Mouse (Mus musculus) bone marrow macrophage, adult 2 months (primary cell): ENCODE results near the gene Zfp963. TPM values are rescaled to one million over a fixed set of nuclear protein-coding genes. Genes with fewer than 3 reads are reported as not detected.
"Not testable (repeated sequence)": the region's sequence is repeated elsewhere in the genome, so short reads cannot be mapped to it uniquely, and the experiment has no call there.

Source experiments
- H3K27ac ChIP-seq: 2 replicates; pipeline ENCODE4 v1.5.1; 2012; ENCODE audit warnings: low read depth, low read length; ENCODE audit not compliant: insufficient read depth
- H3K4me1 ChIP-seq: 2 replicates; pipeline ENCODE4 v1.6.1; 2012; ENCODE audit warnings: low read length; ENCODE audit not compliant: control insufficient read depth, insufficient read depth
- H3K4me3 ChIP-seq: 2 replicates; pipeline ENCODE4 v1.5.1; 2012; ENCODE audit warnings: mild to moderate bottlenecking, low read length, moderate library complexity; ENCODE audit not compliant: insufficient read depth
- CTCF ChIP-seq: IDR thresholded peaks from 2 replicates; pipeline ENCODE4 v1.5.1; 2012; ENCODE audit warnings: low read depth, mild to moderate bottlenecking, low read length, moderate library complexity
- POLR2A ChIP-seq: IDR thresholded peaks from 2 replicates; pipeline ENCODE4 v1.6.1; 2012; ENCODE audit warnings: mild to moderate bottlenecking, low read depth, low read length, borderline replicate concordance
- polyA plus RNA-seq: library from polyadenylated mRNA; stranded (reverse); fragments of >200 nt; gene quantifications from 2 replicates; pipeline ENCODE4 v1.2.4, GENCODE M21; 2012; ENCODE audit not compliant: missing spikeins, insufficient read depth, insufficient read length

The Zfp963 gene
- polyA plus RNA-seq, 1 experiment: 4.5 TPM

DNA sequence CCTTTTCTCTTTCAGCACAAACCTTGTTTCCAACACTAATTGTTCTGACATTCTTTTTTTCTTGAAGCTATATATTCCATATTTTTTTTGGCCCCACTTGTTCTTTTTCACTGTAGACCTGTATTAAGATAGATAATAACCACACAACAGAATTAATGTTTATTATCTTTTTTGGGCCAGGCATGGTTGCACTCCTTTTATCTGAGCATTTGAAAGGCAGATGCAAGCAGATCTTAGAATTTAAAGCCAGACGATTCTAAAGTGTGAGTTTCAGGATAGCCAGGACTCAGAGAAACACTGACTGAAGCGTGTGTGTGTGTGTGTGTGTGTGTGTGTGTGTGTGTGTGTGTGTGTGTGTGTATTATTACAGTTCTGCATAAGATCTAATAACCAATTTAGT lies 2.7 kb upstream of the Zfp963 start:
- Histone ChIP-seq H3K4me1 (peaks cover 8% of the 10 kb centered on the region), H3K4me3 (no peak overlapping the region), H3K27ac (no peak overlapping the region)
- TF ChIP-seq POLR2A (no peak), CTCF (no peak)

DNA sequence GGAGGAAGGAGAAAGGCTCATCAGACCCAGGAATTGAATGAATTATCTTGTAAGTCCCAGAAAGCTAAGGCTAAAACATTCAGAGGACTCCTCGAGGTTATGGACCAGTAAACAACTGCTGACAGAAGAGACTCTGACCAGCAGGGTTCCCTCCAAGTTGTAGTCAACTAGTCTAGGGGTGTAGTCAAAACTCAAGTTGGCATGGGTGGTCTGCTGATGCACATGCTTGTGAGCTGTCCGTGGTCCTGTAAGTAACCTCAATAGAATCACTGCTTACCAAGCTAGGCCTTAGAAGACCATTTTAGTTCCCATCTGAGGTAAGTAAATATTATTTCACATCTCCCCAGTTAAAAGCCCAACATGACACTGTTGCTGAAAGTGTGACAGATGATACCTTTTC lies 8.5 kb downstream of the Zfp963 start:
- H3K4me1 ChIP-seq: peaks cover 3% of the 10 kb centered on the region; the same call in 1 of the 2 replicates
- H3K27ac ChIP-seq: no peak overlapping the region
- no peak for TF ChIP-seq POLR2A
- no peak for TF ChIP-seq CTCF
- no peak overlapping the region for H3K4me3 ChIP-seq

DNA sequence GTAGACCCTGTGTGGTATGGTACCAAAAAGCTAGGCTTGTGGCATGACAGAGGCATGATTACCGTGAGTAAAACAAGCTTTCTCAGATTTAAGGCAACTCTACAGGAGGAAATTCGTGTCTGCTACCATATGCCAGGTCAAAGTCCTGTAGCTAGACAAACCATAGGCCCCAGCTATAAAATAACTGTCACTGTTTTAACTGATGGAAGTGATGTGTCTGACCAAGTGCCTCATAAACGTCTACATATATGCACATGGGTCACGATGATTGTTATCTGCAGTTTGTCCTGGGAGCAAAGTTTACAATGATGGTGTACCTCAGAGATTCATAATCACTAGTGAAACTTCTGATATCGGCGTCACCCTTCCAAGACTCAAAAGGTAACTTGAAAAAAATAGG lies 9.0 kb downstream of the Zfp963 start:
- Histone ChIP-seq H3K4me3 (no peak overlapping the region), H3K27ac (no peak overlapping the region), H3K4me1 (peaks cover 3% of the 10 kb centered on the region; the same call in 1 of the 2 replicates)
- TF ChIP-seq POLR2A (no peak), CTCF (no peak)

DNA sequence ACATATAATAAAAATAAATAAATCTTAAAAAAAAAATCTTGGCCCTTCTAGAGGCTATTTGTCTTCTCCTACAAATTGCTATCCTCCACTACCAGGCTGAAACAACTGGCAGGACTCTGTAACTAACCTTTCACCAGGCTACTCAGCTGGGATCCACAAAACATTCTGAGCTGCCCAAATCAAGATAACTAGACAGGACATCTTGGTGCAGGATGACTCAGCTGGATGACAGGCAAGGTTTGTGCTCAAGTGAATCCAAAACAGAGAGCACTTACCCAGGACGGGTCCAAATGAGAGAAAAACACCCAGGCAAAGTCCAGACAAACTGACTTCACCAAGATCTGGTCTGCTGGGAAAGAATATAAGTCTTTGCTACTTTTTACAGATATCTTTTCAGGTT lies 14.3 kb downstream of the Zfp963 start:
- no peak overlapping the region for H3K27ac ChIP-seq

DNA sequence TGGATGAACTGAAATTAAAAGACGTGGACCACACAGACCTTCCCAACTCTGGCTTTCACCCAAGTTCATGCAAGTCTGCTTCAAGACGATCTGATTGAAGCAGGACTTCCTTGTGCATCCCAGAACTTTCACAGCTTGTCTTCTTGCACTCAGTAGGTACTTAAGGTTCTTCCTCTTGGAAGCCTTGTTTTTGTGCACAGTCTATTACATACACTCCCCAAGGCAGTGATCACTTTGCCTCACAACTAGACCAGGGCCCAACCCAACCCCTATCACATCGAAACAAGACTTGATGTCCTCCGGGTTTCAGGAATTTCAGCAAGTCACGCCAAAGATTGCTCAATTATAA lies 32.6 kb downstream of the Zfp963 start:
- Histone ChIP-seq H3K27ac (peak overlapping the region; percentile 22; the same call in 1 of the 2 replicates), H3K4me3 (peak overlapping the region; percentile 50), H3K4me1 (peaks cover 12% of the 10 kb centered on the region)
- TF ChIP-seq POLR2A: no peak
- TF ChIP-seq CTCF: no peak

More for the DNA sequence above, 14.3 kb downstream of the Zfp963 start:
- Histone ChIP-seq H3K4me3 (no peak overlapping the region), H3K4me1 (no peaks in the 10 kb centered on the region)
- TF ChIP-seq POLR2A (no peak), CTCF (no peak)

DNA sequence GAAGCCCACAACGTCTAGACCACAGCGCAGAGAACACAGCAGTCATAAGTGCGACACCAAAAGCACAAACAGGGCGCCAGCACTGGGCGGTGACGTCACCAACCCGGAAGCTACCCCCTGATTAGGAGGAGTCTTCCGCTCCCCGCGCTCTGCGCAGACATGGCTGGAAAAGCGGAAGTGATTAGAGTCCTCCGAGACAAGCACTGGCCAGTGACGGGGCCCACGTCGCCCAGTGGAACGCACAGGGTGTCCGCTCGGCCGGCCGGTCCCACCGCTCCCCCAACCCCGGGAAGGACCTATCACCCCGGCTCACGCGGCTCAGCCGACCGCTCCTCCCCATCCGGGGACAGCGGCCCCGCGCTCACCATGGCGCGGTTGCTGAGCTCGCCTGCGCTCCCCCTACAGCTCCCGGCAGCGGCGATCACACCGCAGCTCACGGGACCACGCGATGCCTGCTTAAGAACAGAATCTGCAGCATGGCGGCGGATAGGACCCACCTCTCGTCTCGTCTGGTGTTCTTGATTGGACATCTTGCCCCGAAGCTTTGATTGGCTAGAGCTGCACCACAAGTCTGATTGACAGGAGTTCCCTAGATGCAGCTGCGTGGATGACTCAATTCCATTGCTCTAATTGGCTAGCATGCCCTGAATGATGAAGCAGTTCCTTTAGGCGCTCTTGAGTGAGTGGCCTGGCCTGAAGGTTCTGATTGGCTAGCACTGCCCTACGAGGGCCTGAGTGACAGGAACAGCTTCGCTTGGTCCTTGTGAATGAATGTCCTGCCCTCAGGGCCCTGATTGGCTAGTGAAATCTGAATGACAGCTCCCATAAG lies 33.2 kb downstream of the Zfp963 start:
- H3K4me3 ChIP-seq: peak overlapping the region; percentile 85
- H3K27ac ChIP-seq: peak overlapping the region; percentile 97
- peaks cover 12% of the 10 kb centered on the region for H3K4me1 ChIP-seq
- TF ChIP-seq POLR2A: no peak

DNA sequence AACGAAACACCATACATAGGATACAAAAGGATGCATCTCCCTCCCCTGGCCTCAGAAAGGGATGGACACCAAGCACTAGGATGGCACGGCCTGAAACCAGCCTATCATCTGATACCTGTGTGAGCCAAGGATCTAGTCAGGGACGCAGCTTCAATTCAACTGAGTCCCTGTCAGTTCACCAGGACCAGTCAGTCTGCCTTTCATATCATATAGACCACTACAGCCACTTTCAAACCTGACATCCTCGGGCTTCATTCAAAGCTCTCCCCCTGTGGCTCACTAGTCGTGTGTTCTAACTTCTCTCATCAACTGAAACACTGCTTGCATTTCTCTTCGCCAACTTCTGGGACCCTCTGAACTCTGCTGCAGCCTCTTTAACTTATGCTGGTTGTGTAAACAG lies 34.4 kb downstream of the Zfp963 start:
- peak overlapping the region; percentile 33 for H3K4me3 ChIP-seq
- H3K27ac ChIP-seq: no peak overlapping the region
- peaks cover 12% of the 10 kb centered on the region for H3K4me1 ChIP-seq
- TF ChIP-seq CTCF (no peak), POLR2A (no peak)

DNA sequence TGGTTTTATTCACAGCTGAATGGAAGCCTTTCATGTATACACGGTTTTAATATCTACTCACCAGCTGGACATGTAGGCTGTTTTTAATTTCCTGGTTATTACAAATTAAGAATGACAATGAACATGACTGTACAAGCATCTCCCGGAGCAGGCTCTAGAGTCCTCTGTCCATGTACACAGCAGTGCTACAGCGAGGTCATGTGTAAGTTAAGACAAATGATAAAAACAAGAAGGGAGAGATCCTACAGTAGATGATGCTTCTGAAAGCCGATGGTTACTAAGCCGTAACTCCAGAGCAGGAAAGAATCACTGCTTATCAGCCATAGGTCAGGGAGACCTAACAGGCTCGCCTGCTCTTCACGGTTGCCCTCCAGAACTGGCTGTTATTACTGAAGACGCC lies 36.3 kb downstream of the Zfp963 start:
- TF ChIP-seq CTCF (no peak), POLR2A (no peak)

DNA sequence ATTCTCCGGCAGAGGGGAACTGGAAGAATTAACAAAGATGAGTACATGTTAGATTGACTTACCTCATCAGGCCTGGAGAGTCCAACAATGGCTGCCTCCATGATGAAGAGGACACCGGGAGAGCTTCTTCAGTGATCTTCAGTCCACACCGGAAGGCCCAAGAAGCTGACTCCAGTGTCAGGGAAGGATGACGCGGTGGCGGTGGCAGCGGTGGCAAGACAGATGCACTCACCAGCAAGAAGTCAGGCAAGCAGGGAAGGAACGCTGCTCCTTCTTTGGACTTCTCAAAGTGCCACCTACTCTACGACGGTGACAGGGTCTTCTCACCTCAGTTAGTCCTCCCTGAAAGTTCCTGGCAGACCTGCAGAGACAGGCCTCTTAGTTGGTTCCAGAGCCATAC lies 39.1 kb downstream of the Zfp963 start, which contains the start of gene Zfp869:
Gene Zfp869 (minus strand): TSS at position 101 of the 400 bp plus-strand sequence.
- not testable (repeated sequence) for H3K27ac ChIP-seq, H3K4me1 ChIP-seq, H3K4me3 ChIP-seq

More for the DNA sequence above, 36.3 kb downstream of the Zfp963 start:
- Histone ChIP-seq H3K27ac (no peak overlapping the region), H3K4me3 (no peak overlapping the region), H3K4me1 (peaks cover 12% of the 10 kb centered on the region)

DNA sequence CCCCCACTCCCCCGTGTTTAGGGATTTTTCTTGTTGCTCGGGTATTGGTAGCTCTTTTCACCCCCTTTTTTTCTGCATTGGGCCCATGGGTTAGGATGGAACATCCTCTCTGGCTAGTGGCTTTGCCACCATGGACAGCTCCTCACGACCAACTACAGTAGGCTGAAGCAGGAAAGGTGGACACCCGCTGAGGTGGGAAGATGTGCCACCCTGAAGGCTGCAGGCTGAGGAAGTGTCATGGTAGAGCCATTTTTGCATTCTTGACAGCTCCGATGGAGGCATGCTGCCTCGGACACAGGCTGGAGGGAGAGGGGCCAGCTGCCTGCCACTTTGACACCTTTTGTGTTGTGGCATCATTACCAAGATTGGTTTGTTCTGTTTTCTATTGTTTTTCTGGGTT lies 48.0 kb downstream of the Zfp963 start:
- Histone ChIP-seq H3K27ac (no peak overlapping the region), H3K4me3 (no peak overlapping the region), H3K4me1 (no peaks in the 10 kb centered on the region)
- no peak for TF ChIP-seq CTCF
- TF ChIP-seq POLR2A: no peak

Other genes starting within 250 kb of the Zfp963 start
- gene Gm7697, start 227.0 kb downstream of the Zfp963 start, polyA plus RNA-seq: not detected in 2 replicates
- gene Zfp868, start 124.4 kb downstream of the Zfp963 start, polyA plus RNA-seq: 15.5 and 17.0 TPM in 2 replicates
- 1.5 and 1.9 TPM in 2 replicates for gene Zfp964, start 95.5 kb downstream of the Zfp963 start, polyA plus RNA-seq
- gene Zfp869, start 39.2 kb downstream of the Zfp963 start, polyA plus RNA-seq: 18.4 and 21.8 TPM in 2 replicates
- 2.8 and 3.0 TPM in 2 replicates for gene Gm20422, start 24.9 kb upstream of the Zfp963 start, polyA plus RNA-seq
- 25.7 and 31.2 TPM in 2 replicates for gene Atp13a1, start 41.2 kb upstream of the Zfp963 start, polyA plus RNA-seq
- gene Zfp866, start 41.2 kb upstream of the Zfp963 start, polyA plus RNA-seq: 17.6 and 19.3 TPM in 2 replicates
- gene Gmip, start 58.7 kb upstream of the Zfp963 start, polyA plus RNA-seq: 164 and 201 TPM in 2 replicates
- 0.91 and 1.0 TPM in 2 replicates for gene Lpar2, start 72.5 kb upstream of the Zfp963 start, polyA plus RNA-seq
- 7.5 and 8.0 TPM in 2 replicates for gene Pbx4, start 82.5 kb upstream of the Zfp963 start, polyA plus RNA-seq
- gene Cilp2, start 137.7 kb upstream of the Zfp963 start, polyA plus RNA-seq: not detected in 2 replicates
- 0.60 TPM in 1 of 2 replicates, not detected in the other for gene Tssk6, start 152.2 kb upstream of the Zfp963 start, polyA plus RNA-seq
- 86.8 and 90.6 TPM in 2 replicates for gene Ndufa13, start 152.6 kb upstream of the Zfp963 start, polyA plus RNA-seq
- not detected in 2 replicates for gene Yjefn3, start 152.7 kb upstream of the Zfp963 start, polyA plus RNA-seq
- 36.5 and 36.9 TPM in 2 replicates for gene Gatad2a, start 246.4 kb upstream of the Zfp963 start, polyA plus RNA-seq